Mouse (Mus musculus) embryo, embryonic 11.5 days (tissue): ENCODE results near the gene Car10.

Source experiments
- DNase-seq: peaks from one replicate; pipeline ENCODE4 v3.0.0-alpha.2; 2012; ENCODE audit warnings: low read depth, low spot score

The Car10 gene

DNA sequence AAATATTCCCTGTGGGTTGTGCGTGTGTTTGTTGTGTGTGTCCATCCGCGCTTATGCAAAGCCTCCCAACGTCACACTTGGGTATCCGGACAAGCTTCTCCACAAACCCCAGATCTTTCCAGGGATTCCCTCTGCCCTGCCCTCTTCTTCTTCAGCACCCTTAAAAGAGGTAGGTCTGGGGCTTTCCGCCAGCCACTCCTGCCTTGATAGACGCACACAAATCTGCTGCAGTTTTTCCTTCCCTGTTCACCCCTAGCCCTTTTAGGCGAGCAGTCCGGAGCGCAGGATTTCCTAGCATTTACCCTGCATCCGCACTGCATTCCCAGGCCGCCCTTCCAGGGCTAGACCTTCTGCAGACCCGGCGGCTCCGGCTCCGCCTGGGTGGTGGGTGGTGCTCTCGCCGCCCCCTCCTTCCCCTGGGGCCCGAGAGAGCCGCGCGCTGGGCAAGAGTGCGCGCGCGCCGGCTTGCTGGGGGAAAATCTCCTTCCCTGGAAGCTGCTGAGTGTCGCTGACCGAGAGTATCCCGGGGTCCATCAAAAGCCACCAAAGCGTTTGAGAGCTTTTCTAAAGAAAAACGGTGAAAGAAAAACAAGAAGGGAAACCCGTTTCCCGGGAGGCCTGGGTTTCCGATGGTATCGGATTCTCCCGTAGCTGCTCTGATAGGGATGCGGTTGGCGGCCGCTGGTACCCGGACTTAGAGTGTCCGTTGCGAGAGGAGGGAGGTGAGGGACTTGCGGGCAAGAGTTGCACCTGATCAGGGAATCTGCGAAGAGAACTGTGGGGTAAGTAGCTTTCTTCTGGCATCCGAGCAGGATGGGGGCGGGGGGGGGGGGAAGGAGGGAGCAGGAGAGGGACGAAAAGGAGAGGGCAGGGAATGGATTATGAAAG lies at the start of gene Car10:
Gene Car10 (plus strand): TSS at position 88 of the 888 bp plus-strand sequence.
- DNase-seq, result no peak

DNA sequence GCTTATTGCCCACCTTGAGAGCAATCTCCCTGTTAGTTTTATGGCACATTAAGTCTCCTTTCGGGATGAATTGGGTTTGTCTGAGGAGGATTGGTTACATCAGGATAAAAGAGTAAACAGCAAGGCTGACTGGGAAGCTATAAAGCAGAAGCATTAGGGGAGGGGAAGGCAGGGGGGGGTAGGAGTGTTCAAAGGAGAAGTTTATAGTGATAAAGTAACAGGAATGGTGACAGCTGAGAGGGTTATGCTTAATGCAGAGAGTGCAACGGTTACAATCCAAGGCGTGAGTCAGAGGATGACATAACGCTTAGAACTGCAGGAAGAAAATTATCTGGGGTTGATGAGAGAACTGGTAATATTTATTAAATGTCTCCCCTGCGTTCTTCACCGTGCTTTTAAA lies 32.8 kb upstream of the Car10 start:
- no peak for DNase-seq

DNA sequence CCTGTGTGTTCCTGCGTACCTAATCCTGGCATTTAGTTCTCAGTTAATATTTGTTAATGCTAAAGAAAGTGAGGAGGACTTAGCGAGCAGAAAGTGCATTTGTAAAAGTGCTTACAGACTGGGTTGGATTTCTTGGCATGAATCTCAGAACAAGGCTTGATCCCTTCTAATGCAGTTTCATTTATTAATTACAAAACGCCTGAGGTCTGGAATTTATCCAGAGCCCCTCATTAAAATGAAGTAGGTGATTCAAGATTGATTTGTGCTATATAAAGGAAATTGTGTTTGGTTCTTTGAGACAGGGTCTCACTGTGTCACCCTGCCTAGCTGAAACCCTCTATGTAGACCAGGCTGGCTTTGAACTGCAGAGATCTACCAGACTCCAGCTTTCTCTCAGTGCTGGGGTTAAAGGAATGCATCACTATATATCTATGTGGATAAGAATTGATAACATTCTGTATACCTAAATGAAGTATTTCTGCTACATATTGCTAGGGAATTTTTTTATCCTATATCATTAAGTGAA lies 32.1 kb upstream of the Car10 start:
- no peak for DNase-seq

DNA sequence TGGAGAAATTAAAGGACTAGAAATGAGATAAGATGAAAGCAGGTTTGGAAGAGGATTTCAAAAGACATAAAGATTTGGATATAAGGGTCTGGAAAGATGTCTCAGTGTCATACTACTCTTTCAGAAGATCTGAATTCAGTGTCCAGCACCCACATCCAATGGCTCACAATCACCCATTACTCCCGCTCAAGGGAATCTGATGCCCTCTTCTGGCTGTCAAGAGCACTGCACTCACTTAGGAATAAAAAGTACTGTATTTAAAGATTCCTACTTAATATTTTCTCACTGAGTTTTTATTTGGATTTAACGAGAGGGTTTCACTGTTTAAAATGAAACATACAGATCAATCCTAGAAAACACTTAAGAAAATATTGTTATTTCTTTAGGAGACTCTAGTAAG lies 2.2 kb upstream of the Car10 start:
- no peak for DNase-seq

DNA sequence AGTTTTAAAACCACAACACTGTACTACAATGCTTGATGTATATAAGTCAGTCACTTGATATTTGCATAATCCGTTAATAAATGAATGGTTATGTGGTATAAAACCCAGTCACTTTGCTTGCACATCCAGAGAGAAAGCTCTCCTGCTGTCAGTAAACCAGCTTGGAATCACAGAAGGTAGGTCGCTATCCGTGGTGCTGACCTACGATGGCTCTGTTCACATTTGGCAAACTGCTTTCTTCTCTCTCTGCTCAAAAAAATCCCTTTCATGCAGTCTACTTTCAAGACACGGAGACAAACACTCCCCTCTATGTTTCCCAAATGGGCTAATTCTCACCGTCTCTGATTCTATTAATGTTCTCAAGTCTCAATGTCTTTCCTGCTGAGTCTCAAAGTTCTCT lies 827 bp upstream of the Car10 start:
- DNase-seq, result peak; percentile 69

DNA sequence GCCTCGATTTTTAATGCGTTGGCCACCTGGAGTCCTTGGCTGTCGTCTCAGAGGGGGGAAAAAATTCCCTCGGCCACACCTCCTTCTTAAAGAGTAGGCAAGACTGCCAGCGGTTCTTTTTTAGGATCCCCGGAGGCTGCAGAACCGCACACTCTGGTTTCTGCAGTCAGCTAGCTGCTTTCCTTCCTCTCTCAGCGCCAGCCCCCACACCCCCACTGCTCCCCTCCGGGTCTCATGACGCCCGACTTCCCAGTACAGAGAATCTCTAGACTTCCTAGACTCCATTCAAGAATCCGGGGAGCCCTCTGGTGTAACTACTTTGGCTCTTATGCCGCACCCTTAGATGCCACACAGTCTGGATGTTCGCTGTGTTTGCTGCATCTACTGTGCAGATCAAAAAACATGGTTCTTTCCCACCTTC lies 387 bp upstream of the Car10 start:
- DNase-seq, result no peak

DNA sequence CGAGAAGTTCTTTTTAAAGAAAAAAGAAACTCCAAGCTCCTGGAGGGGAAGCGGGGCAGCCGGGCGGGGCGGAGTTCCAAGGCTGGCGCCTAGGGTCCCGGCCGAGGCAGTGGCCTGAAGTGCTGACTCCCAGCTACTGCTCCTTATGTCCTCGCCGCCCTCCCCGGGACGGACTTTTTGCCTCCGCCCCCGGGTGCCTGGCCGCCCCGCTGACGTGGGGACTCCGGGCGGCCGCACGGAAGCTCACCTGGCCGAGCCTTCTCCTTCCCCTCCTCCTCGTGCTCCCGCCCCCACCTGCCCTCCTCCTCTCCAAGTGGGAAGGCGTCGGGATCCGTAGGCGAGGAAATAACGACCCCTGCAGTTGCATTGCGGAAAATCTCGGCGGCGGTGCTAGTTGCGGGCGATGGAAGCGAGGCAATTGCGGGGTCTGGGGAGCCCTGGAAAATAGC lies 1.1 kb downstream of the Car10 start:
- no peak for DNase-seq

DNA sequence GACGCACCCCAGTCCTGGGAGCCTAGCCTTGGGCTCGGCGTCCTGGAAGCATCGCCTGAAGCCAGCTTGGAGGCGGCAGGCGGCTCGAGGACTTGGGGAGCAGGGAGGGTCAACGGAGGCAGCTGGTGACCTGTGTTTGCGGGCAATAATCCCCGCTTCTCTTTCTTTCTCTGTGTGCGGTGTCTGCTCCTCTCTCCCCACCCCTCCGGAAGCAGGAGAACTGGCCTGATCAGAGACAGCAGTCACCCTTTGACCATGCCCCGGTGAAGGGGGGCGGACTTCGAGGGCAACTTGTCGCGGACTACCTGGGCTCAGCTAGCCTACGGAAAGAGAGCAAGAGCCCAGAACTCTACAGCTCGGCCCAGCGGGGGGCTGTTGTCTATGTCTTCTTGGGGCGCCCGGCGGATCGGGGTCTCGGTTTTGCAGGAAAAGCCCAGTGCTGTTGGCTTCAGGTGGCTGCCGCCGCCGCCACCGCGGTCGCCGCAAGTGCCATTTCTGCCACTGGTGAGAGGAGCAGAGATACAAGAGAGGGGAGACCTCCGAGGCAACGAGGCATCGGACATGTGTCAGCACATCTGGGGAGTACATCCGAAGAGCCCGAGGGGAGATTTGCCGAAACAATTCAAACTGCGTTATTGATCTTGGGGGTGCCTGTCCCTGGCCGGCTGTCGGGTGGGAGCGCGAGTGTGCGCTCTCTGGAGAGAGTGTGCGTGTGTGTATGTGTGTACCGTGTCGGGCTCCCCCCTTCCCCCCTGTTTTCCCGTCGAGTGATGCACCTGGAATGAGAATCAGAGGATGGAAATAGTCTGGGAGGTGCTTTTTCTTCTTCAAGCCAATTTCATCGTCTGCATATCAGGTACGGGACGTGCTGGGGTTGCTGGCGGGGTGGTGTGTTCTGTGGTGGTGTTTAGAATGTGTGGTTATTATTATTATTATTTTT lies 1.9 kb downstream of the Car10 start:
- DNase-seq, result no peak

DNA sequence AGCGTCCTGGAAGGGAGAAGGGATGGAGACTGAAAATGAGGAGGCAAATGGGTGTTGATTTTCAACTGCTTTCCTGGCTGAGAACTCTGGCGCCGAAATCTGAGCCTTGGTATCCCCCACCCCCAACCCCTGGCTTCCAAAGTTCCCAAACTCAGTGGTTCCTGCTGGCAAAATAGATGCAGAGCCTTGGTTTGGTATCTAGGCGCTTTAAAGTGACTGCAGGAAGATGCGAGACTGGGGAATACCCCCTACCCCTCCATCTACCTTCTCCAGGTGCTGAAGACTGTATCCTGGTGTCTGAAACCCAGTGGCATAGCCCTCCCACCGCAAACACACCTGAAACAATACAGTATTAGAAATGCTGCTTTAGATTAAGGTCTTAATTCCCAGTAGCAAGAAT lies 2.8 kb downstream of the Car10 start:
- no peak for DNase-seq

DNA sequence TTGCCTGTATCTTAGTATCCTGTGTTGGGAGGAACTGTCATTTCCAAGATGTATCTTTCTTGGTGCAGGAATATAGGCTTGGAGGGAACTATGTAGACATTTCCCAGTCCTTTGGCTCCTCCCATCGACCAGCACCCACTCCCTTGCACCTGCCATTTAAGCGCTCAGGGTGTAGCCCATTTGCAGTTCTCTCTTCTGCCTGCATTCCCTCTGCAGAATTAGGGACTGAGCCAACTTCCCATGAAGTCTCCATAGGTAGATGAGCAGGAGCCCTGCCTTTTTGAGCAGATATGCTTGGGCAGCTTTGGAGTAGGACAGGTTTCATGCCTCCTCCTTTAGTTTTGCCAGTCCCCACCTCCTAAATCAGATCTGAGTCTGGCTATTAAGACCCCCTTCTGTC lies 3.3 kb downstream of the Car10 start:
- DNase-seq, result no peak

DNA sequence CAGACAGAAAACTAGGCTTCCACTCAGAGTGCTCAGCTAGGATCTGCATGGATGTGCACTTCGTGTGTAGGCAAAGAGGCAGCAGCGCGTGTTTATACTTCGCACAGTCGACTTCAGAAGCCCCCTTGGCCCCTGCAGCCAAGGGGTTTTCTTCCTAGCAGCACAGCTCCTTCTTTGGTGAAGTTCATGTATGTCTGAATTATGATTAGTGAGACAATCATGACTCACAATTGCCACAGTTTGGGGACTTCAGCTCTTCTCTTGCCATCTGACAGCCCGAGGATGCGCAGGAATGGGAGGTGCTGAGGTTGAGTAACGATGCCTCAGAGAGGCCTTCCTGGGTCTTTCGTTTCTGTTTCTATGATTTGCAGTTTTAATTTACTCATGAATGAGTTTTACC lies 4.5 kb downstream of the Car10 start:
- DNase-seq, result no peak

DNA sequence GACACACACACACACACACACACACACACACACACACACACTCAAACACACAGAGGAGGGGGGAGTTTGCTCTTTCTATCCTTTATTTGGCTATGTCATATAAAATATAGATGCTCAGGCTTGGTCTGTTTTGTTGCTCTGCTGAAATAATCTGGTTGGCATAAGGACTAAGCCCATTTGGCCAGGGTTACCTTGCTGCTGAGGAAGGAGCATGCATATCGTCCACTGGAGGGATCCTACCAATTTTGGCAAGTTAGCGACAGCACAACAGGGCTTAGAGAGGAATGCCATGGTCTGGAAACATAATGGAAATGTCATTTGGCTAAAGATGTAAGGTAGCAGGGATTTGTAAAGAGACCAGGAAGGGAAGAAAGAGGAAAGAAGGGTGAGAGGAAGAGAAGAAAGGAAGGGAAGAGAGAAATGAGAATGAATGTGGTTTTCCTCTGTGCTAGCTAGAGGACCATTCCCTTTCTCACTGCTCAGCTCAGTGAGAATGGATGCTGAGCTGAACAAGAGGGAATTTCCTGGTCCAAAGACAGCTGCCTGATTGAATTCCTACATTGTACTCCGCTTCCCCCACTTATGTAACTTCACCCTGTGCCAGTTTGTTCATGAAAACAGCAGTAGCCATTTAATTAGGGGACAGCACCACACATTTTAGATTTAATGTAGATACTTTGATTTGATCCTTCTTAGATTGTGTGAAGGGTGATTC lies 5.4 kb downstream of the Car10 start:
- DNase-seq, result no peak

DNA sequence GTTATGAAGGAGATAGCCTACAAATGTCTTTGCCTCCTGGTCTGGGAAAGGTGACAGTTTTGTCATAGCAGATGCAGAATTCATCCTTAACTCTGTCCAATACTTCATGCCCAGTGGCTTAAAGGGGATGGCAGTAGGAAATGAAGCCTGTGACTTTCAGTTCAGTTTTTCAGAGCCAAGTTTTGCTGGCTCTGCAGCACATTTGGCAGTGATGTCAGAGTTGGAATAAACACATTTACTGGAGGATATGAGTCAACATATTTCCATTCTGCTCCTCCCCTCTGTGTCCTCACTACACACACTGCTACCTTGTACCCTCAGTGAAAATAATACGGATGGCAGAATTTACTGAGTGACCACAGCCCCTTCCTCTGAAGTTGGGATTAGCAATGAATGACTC lies 11.6 kb downstream of the Car10 start:
- no peak for DNase-seq

DNA sequence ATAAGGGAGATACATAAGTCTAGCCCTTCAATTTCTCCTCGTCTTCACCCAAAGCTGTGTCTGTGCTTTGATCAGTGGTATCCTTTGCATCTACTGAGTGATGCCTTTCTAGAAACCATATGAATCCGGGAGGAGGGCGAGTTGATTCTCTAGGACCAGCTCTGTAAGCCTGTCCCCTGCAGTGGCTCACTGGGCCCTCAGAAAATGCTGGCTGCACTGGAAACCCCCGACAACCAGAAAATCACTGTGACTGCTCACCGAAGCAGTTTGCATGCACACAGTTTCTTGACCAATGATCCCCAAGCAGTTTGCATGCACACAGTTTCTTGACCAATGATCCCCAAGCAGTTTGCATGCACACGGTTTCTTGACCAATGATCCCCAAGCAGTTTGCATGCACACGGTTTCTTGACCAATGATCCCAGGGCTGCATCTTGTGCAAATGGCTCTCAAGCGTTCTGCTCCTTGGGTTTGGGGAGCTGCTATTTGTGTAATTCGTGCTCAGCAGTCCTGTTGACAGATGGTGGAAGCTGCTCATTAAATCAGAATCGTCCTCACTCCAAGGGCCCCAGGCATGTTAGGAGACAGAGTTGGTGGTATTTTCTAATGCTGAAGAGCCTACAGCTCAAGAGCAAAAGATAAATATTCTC lies 23.1 kb downstream of the Car10 start:
- no peak for DNase-seq

DNA sequence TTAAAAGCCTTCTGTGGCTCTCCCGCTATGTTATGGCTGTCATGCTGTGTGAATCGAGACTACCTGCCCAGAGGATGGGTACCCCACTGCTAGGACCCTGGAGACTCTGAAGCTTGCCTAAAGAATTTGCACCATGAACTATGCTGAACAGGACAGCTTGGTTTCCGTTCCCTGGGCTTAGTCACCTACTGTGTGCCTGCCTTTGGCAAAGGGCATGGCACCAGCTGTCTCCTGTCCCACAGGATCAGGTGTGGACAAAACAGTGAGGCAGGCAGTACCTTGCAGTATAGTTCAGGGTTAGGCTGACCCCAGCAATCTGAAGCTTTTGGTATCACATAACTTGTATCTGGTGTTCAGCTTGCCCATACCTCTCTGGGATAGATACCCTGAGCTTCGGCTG lies 25.9 kb downstream of the Car10 start:
- no peak for DNase-seq

DNA sequence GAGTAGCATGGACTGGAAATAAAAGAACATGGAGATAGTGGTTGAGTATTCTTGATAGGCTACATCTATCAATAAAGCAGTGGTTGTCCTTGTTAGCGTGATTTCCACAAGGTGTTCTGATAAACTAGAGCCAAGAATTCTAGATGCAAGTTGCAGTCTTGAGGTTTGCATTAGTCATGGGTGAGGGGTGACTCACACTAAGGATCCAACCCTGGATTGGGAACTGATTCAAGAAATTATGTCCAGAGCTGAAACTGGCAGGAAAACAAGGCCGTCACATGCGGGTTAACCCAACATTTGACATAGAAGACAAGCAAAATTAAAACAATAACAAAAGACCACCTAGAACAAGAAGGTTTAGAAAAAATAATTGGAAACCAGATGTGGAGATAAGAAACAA lies 28.6 kb downstream of the Car10 start:
- DNase-seq, result no peak

DNA sequence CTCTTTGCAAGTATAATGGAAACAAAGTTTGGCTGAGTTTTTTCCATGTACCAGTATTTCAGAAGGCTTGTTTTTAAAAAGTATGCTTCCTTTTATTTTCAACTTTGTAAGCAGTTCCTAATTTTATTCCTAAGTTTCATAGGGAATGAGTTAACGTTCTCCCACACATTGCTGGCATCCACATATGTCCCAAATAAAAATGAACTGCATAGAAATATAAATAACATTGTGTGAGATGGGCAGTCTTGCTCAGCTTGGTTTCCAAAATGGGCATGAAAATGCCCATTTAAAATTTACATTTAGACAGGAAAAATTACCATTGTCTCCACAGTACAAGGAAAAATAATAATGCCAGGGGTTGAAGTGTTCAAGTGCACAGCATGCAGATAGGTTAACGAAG lies 30.7 kb downstream of the Car10 start:
- DNase-seq, result no peak

DNA sequence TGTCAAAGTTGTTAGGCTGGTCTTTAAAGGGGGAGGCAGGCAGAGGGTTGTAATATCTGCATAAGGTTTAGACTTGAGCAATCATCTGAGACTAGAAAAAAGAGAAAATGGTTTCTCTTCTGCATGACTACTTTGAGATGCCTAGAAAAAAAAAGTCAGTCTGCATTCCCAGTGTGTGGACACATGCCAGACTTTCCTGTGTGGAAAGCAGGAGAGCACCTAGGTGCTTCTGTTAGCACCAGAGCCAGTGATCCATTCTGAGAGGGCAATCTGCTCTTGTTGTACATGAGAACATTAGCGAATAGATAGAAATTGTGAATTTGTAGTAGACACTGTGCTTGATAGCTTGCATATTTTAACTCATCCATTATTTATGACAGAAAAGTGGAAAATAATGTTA lies 40.0 kb downstream of the Car10 start:
- DNase-seq, result no peak

DNA sequence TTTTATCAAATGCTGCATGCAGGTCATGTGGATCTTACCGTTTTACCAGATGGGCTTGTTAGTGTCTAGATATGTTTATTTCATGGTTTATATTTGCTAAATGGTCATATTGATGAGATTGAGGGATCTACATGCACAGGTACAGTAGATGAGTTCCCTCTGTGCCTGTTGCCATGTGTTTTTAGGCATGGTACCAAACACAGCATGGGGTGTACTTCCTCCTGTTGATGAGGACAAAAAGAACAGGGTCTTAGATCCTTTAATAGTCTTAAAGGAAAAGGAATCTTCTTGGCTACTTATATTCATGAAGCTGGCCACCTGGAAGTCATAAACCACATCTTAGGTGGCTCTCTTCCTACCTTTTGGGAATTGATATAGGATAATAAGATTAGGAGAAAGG lies 43.9 kb downstream of the Car10 start:
- DNase-seq, result no peak

DNA sequence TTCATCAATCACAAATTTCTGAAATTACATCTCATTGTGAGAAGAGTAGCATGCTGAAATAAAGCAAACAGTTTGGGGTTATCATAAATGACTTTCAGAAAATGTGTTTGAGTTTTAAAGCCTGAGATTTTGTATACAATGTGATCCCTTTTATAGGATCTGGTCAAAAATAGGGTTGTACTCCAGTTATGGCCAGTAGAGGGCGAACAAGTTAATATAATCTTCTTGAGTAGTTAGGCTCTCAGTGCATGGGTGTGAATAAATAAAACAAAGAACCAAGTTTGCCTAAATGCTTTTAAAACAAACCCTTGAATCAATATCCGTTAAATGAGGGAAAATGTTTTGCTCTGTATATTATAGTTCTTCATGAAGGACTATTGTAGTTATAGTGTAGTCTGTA lies 46.7 kb downstream of the Car10 start:
- DNase-seq, result peak; percentile 22

DNA sequence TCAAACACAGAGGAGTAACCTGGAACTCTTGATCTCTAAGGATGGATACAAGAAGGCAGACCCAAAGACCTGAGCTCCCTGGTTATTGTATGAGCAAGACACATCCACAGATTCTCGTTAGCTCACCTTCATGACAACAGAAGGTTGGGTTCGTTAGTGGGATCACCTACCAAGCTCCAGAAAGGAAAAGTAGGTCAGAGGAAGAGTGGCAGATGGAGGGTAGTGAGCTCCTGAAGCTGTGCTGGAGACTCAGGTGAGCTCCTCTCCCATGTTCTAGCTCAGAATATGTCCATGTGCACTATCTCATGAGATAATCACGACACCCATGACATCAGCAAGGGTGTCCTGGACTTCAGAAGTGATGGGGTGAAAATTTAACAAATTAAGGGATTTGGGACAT lies 57.1 kb downstream of the Car10 start:
- DNase-seq, result no peak
